Mouse (Mus musculus): ENCODE results near the gene Fgf2. TPM values are rescaled to one million over a fixed set of nuclear protein-coding genes. Genes with fewer than 3 reads are reported as not detected.

The Fgf2 gene
- 1.4 and 1.6 TPM in 2 replicates for polyA plus RNA-seq (2015; fragmentation: Nextera tagmentation; extraction: Ambion mirVana)

- Histone ChIP-seq H3K9me3 (ENCODE audit: low read length) (no peaks in the 10 kb centered on the region), H3K9ac (replicated peaks; ENCODE audit: low read length) (peak within 1 kb of the TSS; percentile 84), H3K27ac (ENCODE audit: low read length) (peak within 1 kb of the TSS; percentile 14; the same call in 1 of the 2 replicates), H3K4me1 (ENCODE audit: insufficient read depth, low read length) (peaks cover 12% of the 10 kb centered on the region), H3K4me3 (ENCODE audit: low read length) (peak within 1 kb of the TSS; percentile 75), H3K27me3 (ENCODE audit: insufficient read depth, low read length) (peaks cover 7% of the 10 kb centered on the region), H3K36me3 (ENCODE audit: insufficient read depth, low read length) (no peaks in the 10 kb centered on the region), H3K4me2 (replicated peaks; ENCODE audit: low read depth, low read length) (peak within 1 kb of the TSS; percentile 99)
- peak; percentile 71 for ATAC-seq (ENCODE audit: low FRiP score, low TSS enrichment)
- WGBS: under 1% methylated on average over 49 of the region's 75 CpGs
Observed at GRCm38 (mm10) chr3:37348221-37349165, at the start of gene Fgf2. Gene Fgf2 (plus strand): TSS chr3:37348346.

GRCm38 (mm10) chr3:37299470-37299869 lies 48.7 kb upstream of the Fgf2 start:
- Histone ChIP-seq H3K36me3 (ENCODE audit: insufficient read depth, low read length) (no peaks in the 10 kb centered on the region), H3K4me1 (ENCODE audit: insufficient read depth, low read length) (no peaks in the 10 kb centered on the region), H3K9ac (replicated peaks; ENCODE audit: low read length) (no peak overlapping the region), H3K4me3 (ENCODE audit: low read length) (no peak overlapping the region), H3K27me3 (ENCODE audit: insufficient read depth, low read length) (no peaks in the 10 kb centered on the region), H3K9me3 (ENCODE audit: low read length) (no peaks in the 10 kb centered on the region), H3K4me2 (replicated peaks; ENCODE audit: low read depth, low read length) (no peak overlapping the region), H3K27ac (ENCODE audit: low read length) (no peak overlapping the region)
- WGBS: 52% methylated on average over 3 of the region's 3 CpGs
- no peak for ATAC-seq (ENCODE audit: low FRiP score, low TSS enrichment)

- Histone ChIP-seq H3K9me3 (ENCODE audit: low read length) (0 out of 2 replicates have a peak, but pooled peaks cover 5% of the 10 kb centered on the region), H3K4me3 (ENCODE audit: low read length) (no peak overlapping the region), H3K4me1 (ENCODE audit: insufficient read depth, low read length) (no peaks in the 10 kb centered on the region), H3K9ac (replicated peaks; ENCODE audit: low read length) (no peak overlapping the region), H3K27me3 (ENCODE audit: insufficient read depth, low read length) (no peaks in the 10 kb centered on the region), H3K36me3 (ENCODE audit: insufficient read depth, low read length) (no peaks in the 10 kb centered on the region), H3K4me2 (replicated peaks; ENCODE audit: low read depth, low read length) (no peak overlapping the region), H3K27ac (ENCODE audit: low read length) (no peak overlapping the region)
- ATAC-seq (ENCODE audit: low FRiP score, low TSS enrichment): no peak
- WGBS: 47% methylated on average over 12 of the region's 12 CpGs
Observed at GRCm38 (mm10) chr3:37302685-37303084, 45.5 kb upstream of the Fgf2 start.

- Histone ChIP-seq H3K4me3 (ENCODE audit: low read length) (no peak overlapping the region), H3K9ac (replicated peaks; ENCODE audit: low read length) (no peak overlapping the region), H3K4me1 (ENCODE audit: insufficient read depth, low read length) (no peaks in the 10 kb centered on the region), H3K4me2 (replicated peaks; ENCODE audit: low read depth, low read length) (no peak overlapping the region), H3K27me3 (ENCODE audit: insufficient read depth, low read length) (no peaks in the 10 kb centered on the region), H3K36me3 (ENCODE audit: insufficient read depth, low read length) (no peaks in the 10 kb centered on the region), H3K9me3 (ENCODE audit: low read length) (0 out of 2 replicates have a peak, but pooled peaks cover 5% of the 10 kb centered on the region), H3K27ac (ENCODE audit: low read length) (no peak overlapping the region)
- ATAC-seq (ENCODE audit: low FRiP score, low TSS enrichment): no peak
- WGBS: 71% methylated on average over 8 of the region's 8 CpGs
Observed at GRCm38 (mm10) chr3:37303392-37304139, 44.6 kb upstream of the Fgf2 start.

- peaks cover 16% of the 10 kb centered on the region for H3K4me1 ChIP-seq (ENCODE audit: insufficient read depth, low read length)
- peak overlapping the region; percentile 89 for H3K9ac ChIP-seq (replicated peaks; ENCODE audit: low read length)
- WGBS: 2% methylated on average over 10 of the region's 10 CpGs
- H3K4me3 ChIP-seq (ENCODE audit: low read length): peak overlapping the region; percentile 74
- no peaks in the 10 kb centered on the region for H3K27me3 ChIP-seq (ENCODE audit: insufficient read depth, low read length)
- ATAC-seq (ENCODE audit: low FRiP score, low TSS enrichment): no peak
- no peaks in the 10 kb centered on the region for H3K9me3 ChIP-seq (ENCODE audit: low read length)
- H3K4me2 ChIP-seq (replicated peaks; ENCODE audit: low read depth, low read length): peak overlapping the region; percentile 77
- no peak overlapping the region for H3K27ac ChIP-seq (ENCODE audit: low read length)
- H3K36me3 ChIP-seq (ENCODE audit: insufficient read depth, low read length): no peaks in the 10 kb centered on the region
Observed at GRCm38 (mm10) chr3:37311897-37312369, 36.2 kb upstream of the Fgf2 start.

GRCm38 (mm10) chr3:37312370-37312941 lies 35.7 kb upstream of the Fgf2 start, which contains the start of the genes Bbs12 and Cetn4:
Gene Bbs12 (plus strand): TSS chr3:37312554.
Gene Cetn4 (minus strand): TSS chr3:37312708.
- peak; percentile 100 for ATAC-seq (ENCODE audit: low FRiP score, low TSS enrichment)
- under 1% methylated on average over 54 of the region's 54 CpGs for WGBS
- H3K27me3 ChIP-seq (ENCODE audit: insufficient read depth, low read length): no peaks in the 10 kb centered on the region

GRCm38 (mm10) chr3:37313371-37313770 lies 34.8 kb upstream of the Fgf2 start:
- Histone ChIP-seq H3K27ac (ENCODE audit: low read length) (no peak overlapping the region), H3K27me3 (ENCODE audit: insufficient read depth, low read length) (no peaks in the 10 kb centered on the region), H3K36me3 (ENCODE audit: insufficient read depth, low read length) (no peaks in the 10 kb centered on the region), H3K9ac (replicated peaks; ENCODE audit: low read length) (peak overlapping the region; percentile 50), H3K4me1 (ENCODE audit: insufficient read depth, low read length) (peaks cover 16% of the 10 kb centered on the region), H3K4me2 (replicated peaks; ENCODE audit: low read depth, low read length) (peak overlapping the region; percentile 77), H3K9me3 (ENCODE audit: low read length) (no peaks in the 10 kb centered on the region), H3K4me3 (ENCODE audit: low read length) (peak overlapping the region; percentile 74)
- WGBS: 52% methylated on average over 1 of the region's 1 CpGs
- ATAC-seq (ENCODE audit: low FRiP score, low TSS enrichment): no peak

More at GRCm38 (mm10) chr3:37312370-37312941, 35.7 kb upstream of the Fgf2 start, which contains the start of the genes Bbs12 and Cetn4:
- Histone ChIP-seq H3K27ac (ENCODE audit: low read length) (peak within 1 kb of the TSS; percentile 81), H3K9me3 (ENCODE audit: low read length) (no peaks in the 10 kb centered on the region), H3K36me3 (ENCODE audit: insufficient read depth, low read length) (no peaks in the 10 kb centered on the region), H3K4me3 (ENCODE audit: low read length) (peak within 1 kb of the TSS; percentile 74), H3K4me1 (ENCODE audit: insufficient read depth, low read length) (peaks cover 16% of the 10 kb centered on the region), H3K4me2 (replicated peaks; ENCODE audit: low read depth, low read length) (peak within 1 kb of the TSS; percentile 77), H3K9ac (replicated peaks; ENCODE audit: low read length) (peak within 1 kb of the TSS; percentile 89)

GRCm38 (mm10) chr3:37316233-37316632 lies 31.9 kb upstream of the Fgf2 start:
- Histone ChIP-seq H3K4me2 (replicated peaks; ENCODE audit: low read depth, low read length) (no peak overlapping the region), H3K9me3 (ENCODE audit: low read length) (no peaks in the 10 kb centered on the region), H3K36me3 (ENCODE audit: insufficient read depth, low read length) (peaks cover 18% of the 10 kb centered on the region), H3K27me3 (ENCODE audit: insufficient read depth, low read length) (no peaks in the 10 kb centered on the region), H3K4me1 (ENCODE audit: insufficient read depth, low read length) (peaks cover 16% of the 10 kb centered on the region), H3K9ac (replicated peaks; ENCODE audit: low read length) (no peak overlapping the region), H3K4me3 (ENCODE audit: low read length) (no peak overlapping the region), H3K27ac (ENCODE audit: low read length) (no peak overlapping the region)
- WGBS: 98% methylated on average over 1 of the region's 1 CpGs
- no peak for ATAC-seq (ENCODE audit: low FRiP score, low TSS enrichment)

- H3K9me3 ChIP-seq (ENCODE audit: low read length): no peaks in the 10 kb centered on the region
- WGBS: 35% methylated on average over 3 of the region's 3 CpGs
- no peak overlapping the region for H3K4me2 ChIP-seq (replicated peaks; ENCODE audit: low read depth, low read length)
- ATAC-seq (ENCODE audit: low FRiP score, low TSS enrichment): no peak; the same call in 1 of the 2 replicates
- peaks cover 13% of the 10 kb centered on the region; the same call in 1 of the 2 replicates for H3K36me3 ChIP-seq (ENCODE audit: insufficient read depth, low read length)
- peaks cover 3% of the 10 kb centered on the region; the same call in 1 of the 2 replicates for H3K4me1 ChIP-seq (ENCODE audit: insufficient read depth, low read length)
- H3K4me3 ChIP-seq (ENCODE audit: low read length): no peak overlapping the region
- no peaks in the 10 kb centered on the region for H3K27me3 ChIP-seq (ENCODE audit: insufficient read depth, low read length)
- H3K9ac ChIP-seq (replicated peaks; ENCODE audit: low read length): no peak overlapping the region
- no peak overlapping the region for H3K27ac ChIP-seq (ENCODE audit: low read length)
Observed at GRCm38 (mm10) chr3:37324310-37324709, 23.8 kb upstream of the Fgf2 start.
